Mouse (Mus musculus) cerebellum, adult 2 months (tissue): Measurements from ENCODE around the gene Kcnip1.

Experiments
- CTCF ChIP-seq: fragments of 200-500 bp; IDR thresholded peaks from 2 replicates; pipeline ENCODE4 v1.5.1; 2011; ENCODE audit warnings: low read depth, mild to moderate bottlenecking, control low read depth, low read length, moderate library complexity, borderline replicate concordance; ENCODE audit not compliant: insufficient read depth
- POLR2A ChIP-seq: fragments of 200-500 bp; IDR thresholded peaks from 2 replicates; pipeline ENCODE4 v1.6.1; 2011; ENCODE audit warnings: low read length, control low read depth, borderline replicate concordance; ENCODE audit not compliant: insufficient read depth

- TF ChIP-seq CTCF, result no peak
- no peak for TF ChIP-seq POLR2A
Measured at GRCm38 (mm10) chr11:33654485-33654884, 338.5 kb downstream of the Kcnip1 start.
